Mouse (Mus musculus) heart, postnatal 0 days (tissue): ENCODE data around the gene Hdac5.

Source experiments
- CTCF ChIP-seq: IDR thresholded peaks from 2 replicates; pipeline ENCODE4 v1.5.1; 2016; ENCODE audit warnings: antibody characterized with exemption, control low read depth, low read depth
- EP300 ChIP-seq: IDR thresholded peaks from 2 replicates; pipeline ENCODE4 v1.6.1; 2016; ENCODE audit warnings: antibody characterized with exemption, low read depth

- no peak for TF ChIP-seq CTCF
- TF ChIP-seq EP300 = no peak; the same call in 1 of the 2 replicates
These were observed 41.0 kb downstream of the Hdac5 start for GRCm38 (mm10) chr11:102188980-102189379.
